Mouse (Mus musculus): ENCODE data around the gene Gm10972.
"Not testable (repeated sequence)": the region's sequence is repeated elsewhere in the genome, so short reads cannot be mapped to it uniquely, and the experiment has no call there.

The Gm10972 gene

GRCm38 (mm10) chr3:94659142-94659748 lies 16.3 kb downstream of the Gm10972 start:
- DNase-seq: peak; percentile 41

GRCm38 (mm10) chr3:94660841-94661240 lies 17.9 kb downstream of the Gm10972 start:
- DNase-seq: not testable (repeated sequence)

DNA sequence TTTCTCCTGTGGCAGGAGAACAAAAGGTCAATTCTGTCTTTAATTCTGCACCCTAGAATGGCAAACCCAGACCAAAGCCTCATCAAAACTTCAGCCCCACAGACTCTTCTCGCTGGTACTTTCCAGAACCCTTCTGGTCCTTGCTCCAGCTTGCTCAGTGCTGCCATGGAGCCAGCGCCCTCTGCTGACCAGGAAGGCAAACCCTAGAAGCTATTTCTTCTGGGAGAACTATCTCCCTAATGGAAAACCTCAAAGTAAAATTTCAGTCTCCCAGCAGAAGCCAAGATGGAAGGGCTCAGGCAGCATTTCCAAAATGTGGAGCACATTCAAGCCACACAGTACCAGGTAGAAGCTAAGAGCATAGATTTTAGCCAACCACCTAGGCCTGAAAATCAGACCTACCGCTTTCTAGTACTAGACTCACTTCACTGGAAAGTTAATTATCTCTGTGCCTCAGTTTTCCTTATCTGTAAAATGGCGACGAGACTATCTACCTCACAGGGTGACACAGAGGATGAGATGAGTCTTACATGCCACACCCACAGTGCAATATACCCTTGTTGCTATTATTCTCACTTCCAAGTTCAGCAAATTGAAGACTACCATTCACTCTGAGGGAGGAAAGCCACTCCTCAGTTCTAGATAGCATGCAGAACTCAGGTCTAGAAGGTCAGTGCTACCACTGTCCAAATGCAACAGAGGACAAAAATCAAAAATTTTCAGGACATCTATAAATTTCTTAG lies 22.3 kb downstream of the Gm10972 start:
- DNase-seq: not testable (repeated sequence)

DNA sequence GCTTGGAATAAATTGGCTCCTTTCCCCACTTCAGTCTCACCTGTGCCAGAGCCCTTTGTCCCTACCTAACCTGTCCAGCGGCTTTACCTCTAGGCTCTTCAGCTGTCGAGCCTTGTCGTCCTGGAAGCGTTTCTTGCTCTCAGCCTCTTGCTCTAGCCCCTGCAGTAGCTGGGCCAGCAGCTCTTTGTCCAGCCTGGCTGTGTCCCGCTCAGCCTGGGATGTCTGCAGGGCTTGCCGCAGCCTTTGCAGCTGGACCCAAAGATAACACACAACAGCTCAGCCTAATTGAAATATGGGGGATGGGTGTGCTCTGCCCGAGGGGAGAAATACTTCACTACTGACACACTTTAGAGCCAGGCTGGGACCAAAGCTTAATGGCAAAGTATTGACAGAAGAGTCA lies 23.0 kb downstream of the Gm10972 start:
- DNase-seq: peak; percentile 50

DNA sequence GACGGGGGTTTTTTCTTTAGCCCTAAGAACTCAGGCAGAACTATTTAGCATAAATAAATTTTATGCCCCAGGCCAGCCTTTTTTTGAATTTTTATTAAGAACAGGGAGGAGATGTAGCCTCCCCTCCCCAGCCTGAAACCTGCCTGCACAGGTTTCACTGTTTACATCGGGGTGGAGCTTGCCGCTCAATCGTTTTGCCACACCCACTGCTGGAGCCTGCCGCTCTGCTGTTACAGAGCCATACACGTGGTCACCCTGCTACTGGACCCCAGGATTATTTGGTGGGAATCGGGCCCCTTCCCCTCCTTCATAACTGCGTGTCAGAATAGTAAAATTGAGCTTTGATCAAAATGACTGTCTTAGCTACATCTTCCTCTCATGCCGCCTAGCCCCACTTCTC lies 32.2 kb downstream of the Gm10972 start:
- DNase-seq: peak; percentile 54

- no peak for DNase-seq
Observed at GRCm38 (mm10) chr3:94679351-94679841, 36.5 kb downstream of the Gm10972 start.

- not testable (repeated sequence) for DNase-seq
Observed at GRCm38 (mm10) chr3:94680032-94680431, 37.1 kb downstream of the Gm10972 start.

DNA sequence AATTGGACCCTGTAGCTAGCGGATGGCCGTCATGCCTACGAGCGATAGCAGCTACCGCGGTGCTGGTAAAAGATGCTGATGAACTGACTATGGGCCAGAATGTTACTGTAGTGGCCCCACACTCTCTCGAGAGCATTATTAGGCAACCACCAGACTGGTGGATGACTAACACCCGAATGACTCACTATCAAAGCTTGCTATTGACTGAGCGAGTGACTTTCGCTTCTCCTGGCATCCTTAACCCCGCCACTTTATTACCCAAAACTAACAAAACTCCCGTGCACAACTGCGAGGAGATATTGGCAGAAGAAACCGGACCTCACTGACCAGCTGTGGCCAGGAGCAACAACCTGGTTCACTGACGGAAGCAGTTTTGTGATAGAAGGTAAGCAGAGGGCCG lies 37.9 kb downstream of the Gm10972 start:
- no peak for DNase-seq

DNA sequence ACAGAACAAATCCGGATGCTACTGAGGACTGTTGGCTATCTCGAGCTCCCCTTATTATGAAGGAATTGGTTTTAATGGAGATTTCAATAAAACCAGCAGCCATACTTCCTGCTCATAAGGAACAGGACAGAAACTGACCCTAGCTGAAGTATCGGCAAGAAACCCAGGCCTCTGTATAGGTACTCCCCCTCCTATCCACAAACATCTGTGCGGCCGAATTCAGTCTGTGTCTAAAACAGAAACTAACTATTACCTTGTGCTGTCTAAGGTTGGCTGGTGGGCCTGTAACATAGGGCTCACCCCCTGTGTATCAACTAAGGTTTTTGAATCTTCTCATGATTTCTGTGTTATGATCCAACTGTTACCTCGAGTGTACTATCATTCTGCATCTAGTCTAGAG lies 40.7 kb downstream of the Gm10972 start:
- DNase-seq: no peak

GRCm38 (mm10) chr3:94685989-94686772 lies 43.3 kb downstream of the Gm10972 start:
- not testable (repeated sequence) for DNase-seq

- not testable (repeated sequence) for DNase-seq
Observed at GRCm38 (mm10) chr3:94688698-94689097, 45.8 kb downstream of the Gm10972 start.

DNA sequence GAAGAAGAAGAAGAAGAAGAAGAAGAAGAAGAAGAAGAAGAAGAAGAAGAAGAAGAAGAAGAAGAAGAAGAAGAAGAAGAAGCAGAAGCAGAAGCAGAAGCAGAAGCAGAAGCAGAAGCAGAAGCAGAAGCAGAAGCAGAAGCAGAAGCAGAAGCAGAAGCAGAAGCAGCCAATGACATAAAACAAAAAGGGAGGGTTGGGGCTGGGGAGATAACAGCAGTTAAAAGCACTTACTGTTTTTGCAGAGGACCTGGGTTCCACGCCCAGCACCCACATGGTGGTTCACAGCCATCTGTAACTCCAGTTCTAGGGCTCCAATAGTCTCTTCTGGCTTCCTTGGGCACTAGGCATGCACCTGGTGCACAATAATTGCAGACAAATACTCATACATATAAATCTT lies 46.3 kb downstream of the Gm10972 start:
- DNase-seq: not testable (repeated sequence)

GRCm38 (mm10) chr3:94690162-94690561 lies 47.2 kb downstream of the Gm10972 start:
- not testable (repeated sequence) for DNase-seq

GRCm38 (mm10) chr3:94690616-94691247 lies 47.8 kb downstream of the Gm10972 start:
- no peak for DNase-seq

GRCm38 (mm10) chr3:94691694-94692093 lies 48.8 kb downstream of the Gm10972 start:
- DNase-seq: not testable (repeated sequence)

All from liver (tissue).